Mouse (Mus musculus): ENCODE results near the gene Itgal.

- TF ChIP-seq EP300 (IDR thresholded peaks at IDR 0.05; ENCODE audit: low read depth): no peak
- no peak for TF ChIP-seq CTCF (IDR thresholded peaks at IDR 0.05; ENCODE audit: low read depth)
These were observed 29.5 kb downstream of the Itgal start for GRCm38 (mm10) chr7:127325550-127325949.
